Mouse (Mus musculus) spleen, adult 2 months (tissue): Measurements from ENCODE around the gene Slco3a1. TPM values are rescaled to one million over a fixed set of nuclear protein-coding genes. Genes with fewer than 3 reads are reported as not detected.

Experiments used
- DNase-seq, 2 experiments: peaks; one replicate each; pipeline versions ENCODE4 v3.0.0 to v3.0.0-alpha.2; 2012 to 2021; ENCODE audit warnings: low spot score in 2 of 2, low read depth in 1 of 2
- H3K27ac ChIP-seq: fragments of 200-500 bp; 2 replicates; pipeline ENCODE4 v1.5.1; 2012; ENCODE audit warnings: low read length, inconsistent platforms; ENCODE audit not compliant: insufficient read depth
- H3K27me3 ChIP-seq: fragments of 200-500 bp; 2 replicates; pipeline ENCODE4 v1.6.1; 2012; ENCODE audit warnings: mild to moderate bottlenecking, moderate library complexity, low read length, inconsistent platforms; ENCODE audit not compliant: control insufficient read depth, insufficient read depth
- H3K36me3 ChIP-seq: fragments of 200-500 bp; 2 replicates; pipeline ENCODE4 v1.6.1; 2012; ENCODE audit warnings: mild to moderate bottlenecking, low read length, inconsistent platforms; ENCODE audit not compliant: control insufficient read depth, insufficient read depth
- H3K4me1 ChIP-seq: fragments of 200-500 bp; 2 replicates; pipeline ENCODE4 v1.6.1; 2011; ENCODE audit warnings: inconsistent platforms; ENCODE audit not compliant: control insufficient read depth, insufficient read depth, insufficient read length
- H3K4me3 ChIP-seq: fragments of 200-500 bp; 2 replicates; pipeline ENCODE4 v1.5.1; 2011; ENCODE audit warnings: mild to moderate bottlenecking, inconsistent platforms; ENCODE audit not compliant: insufficient read depth, insufficient read length; ENCODE audit errors: extremely low read depth
- CTCF ChIP-seq: fragments of 200-500 bp; IDR thresholded peaks from 2 replicates; pipeline ENCODE4 v1.5.1; 2011; ENCODE audit warnings: mild to moderate bottlenecking, inconsistent platforms; ENCODE audit not compliant: insufficient read depth, insufficient read length, insufficient replicate concordance; ENCODE audit errors: extremely low read depth
- POLR2A ChIP-seq: fragments of 200-500 bp; IDR thresholded peaks from 2 replicates; pipeline ENCODE4 v1.6.1; 2011; ENCODE audit warnings: low read depth, low read length, inconsistent platforms
- WGBS: fragments of 180-500 bp; shearing (Covaris S2); methylation state at CpG from one replicate; pipeline ENCODE4 v1.1.7; 2018; 5-methylcytosine and 5-hydroxymethylcytosine counted together
- polyA plus RNA-seq: library from polyadenylated mRNA; depleted of rRNA; stranded (reverse); fragments of >200 nt; gene quantifications from 2 replicates; pipeline ENCODE4 v1.2.3, GENCODE M21; 2012

The Slco3a1 gene
- polyA plus RNA-seq, 1 experiment, result 23.1 TPM

DNA sequence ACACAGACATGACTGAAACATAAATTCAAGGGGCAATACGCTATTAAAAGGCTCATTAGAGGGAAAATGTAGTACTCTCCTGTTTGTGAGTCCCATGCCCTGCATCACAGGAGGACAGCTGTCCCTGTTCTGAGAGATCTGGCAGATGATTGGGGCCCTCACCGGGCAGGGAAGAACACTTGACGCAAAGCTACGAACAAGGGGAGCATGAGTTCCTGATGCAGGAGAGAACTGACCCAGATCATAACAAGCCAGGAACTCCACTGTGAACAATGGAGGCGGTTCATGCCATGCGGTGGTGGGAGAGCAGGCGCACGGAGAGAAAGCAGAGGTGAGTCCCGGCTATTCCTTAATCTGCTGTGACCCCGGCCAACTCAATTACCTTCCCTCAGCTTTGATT, 48.9 kb downstream of the Slco3a1 start:
- Histone ChIP-seq H3K27me3 (no peaks in the 10 kb centered on the region), H3K4me3 (no peak overlapping the region), H3K4me1 (no peaks in the 10 kb centered on the region), H3K36me3 (no peaks in the 10 kb centered on the region), H3K27ac (no peak overlapping the region)
- no peak for DNase-seq
- TF ChIP-seq POLR2A (no peak), CTCF (no peak)
- 91% methylated on average over 10 of the region's 10 CpGs for WGBS

DNA sequence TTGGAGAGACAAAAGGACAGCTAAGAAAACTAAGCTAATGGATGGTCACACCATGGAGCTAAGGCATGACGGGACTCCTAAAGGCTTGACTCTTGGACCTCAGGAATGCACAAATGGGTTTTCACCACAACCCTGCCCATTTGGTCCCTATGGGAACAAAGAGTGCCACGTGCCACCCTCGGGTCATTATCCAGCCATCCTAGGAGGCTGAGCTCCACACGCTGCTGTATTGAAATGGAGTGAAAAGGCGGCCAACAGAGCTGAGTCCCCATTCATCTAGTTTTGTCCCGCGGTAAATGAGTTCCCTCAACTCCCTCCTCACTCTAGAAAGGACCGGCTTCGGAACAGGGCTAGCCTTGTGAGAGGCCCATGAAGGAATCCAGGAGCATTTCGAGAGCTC, 53.4 kb downstream of the Slco3a1 start:
- H3K4me3 ChIP-seq, result no peak overlapping the region
- DNase-seq, result no peak
- H3K36me3 ChIP-seq, result no peaks in the 10 kb centered on the region
- no peak for TF ChIP-seq CTCF
- TF ChIP-seq POLR2A, result no peak
- 91% methylated on average over 10 of the region's 10 CpGs for WGBS
- no peaks in the 10 kb centered on the region for H3K27me3 ChIP-seq
- H3K4me1 ChIP-seq, result peaks cover 4% of the 10 kb centered on the region; the same call in 1 of the 2 replicates
- H3K27ac ChIP-seq, result no peak overlapping the region

DNA sequence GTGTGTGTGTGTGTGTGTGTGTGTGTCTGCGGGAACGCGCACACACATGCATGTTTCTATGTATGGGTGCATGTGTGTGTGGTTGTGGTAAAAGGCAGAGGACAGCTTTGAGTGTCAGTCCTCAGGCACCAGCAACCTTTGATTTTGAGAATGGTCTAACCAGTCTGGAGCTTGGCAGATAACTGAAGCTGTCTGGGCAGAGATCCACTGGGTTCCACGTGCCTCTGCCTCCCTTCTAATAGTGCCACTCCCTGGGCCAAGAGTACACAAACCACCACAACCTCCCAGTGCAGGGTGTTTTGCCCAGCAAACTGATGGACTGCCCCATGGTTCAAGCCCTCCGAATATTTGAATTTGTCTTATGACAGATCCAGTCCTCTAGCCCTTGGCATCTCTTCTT, 55.1 kb downstream of the Slco3a1 start:
- Histone ChIP-seq H3K4me1 (peaks cover 4% of the 10 kb centered on the region; the same call in 1 of the 2 replicates), H3K27ac (no peak overlapping the region), H3K36me3 (no peaks in the 10 kb centered on the region), H3K4me3 (no peak overlapping the region), H3K27me3 (no peaks in the 10 kb centered on the region)
- TF ChIP-seq POLR2A (no peak), CTCF (no peak)
- 91% methylated on average over 5 of the region's 5 CpGs for WGBS
- DNase-seq, result no peak

DNA sequence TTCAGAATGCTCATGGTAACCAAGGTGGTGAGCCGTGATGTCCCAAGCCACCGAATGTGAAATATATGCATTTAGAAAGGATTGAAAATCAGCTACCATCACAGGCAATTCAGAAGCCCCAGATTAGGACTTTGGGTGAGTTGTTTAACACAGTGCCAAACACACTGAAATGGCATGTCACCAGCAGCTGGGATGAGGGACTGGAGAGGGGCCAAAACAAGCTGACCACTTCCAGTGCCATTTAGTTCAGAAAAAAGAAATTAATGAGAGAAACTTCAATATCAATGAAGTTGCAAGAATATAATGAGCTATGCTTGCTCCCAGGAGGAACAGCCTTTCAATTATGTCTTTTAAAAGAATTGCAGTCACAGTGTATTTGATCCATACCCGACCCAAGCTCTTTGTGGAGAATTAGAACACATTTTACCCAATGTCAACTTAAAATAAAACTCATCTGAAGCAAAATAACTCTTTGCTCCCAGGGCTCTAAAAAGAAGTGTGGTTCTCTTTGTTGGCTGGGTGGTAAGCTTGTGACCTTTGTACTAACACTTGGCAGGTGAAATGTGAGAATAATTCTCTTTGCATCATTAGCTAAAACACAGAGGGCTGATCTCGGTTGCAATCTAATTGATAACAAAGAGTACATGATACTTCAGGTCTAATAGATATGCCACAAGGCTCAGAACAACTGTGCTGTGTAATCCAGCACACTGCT, 56.2 kb downstream of the Slco3a1 start:
- H3K4me1 ChIP-seq, result peaks cover 4% of the 10 kb centered on the region; the same call in 1 of the 2 replicates
- H3K27me3 ChIP-seq, result no peaks in the 10 kb centered on the region
- no peak for DNase-seq
- TF ChIP-seq CTCF (no peak), POLR2A (no peak)
- no peak overlapping the region for H3K4me3 ChIP-seq
- H3K27ac ChIP-seq, result no peak overlapping the region
- H3K36me3 ChIP-seq, result no peaks in the 10 kb centered on the region
- WGBS, result 90% methylated on average over 4 of the region's 4 CpGs

DNA sequence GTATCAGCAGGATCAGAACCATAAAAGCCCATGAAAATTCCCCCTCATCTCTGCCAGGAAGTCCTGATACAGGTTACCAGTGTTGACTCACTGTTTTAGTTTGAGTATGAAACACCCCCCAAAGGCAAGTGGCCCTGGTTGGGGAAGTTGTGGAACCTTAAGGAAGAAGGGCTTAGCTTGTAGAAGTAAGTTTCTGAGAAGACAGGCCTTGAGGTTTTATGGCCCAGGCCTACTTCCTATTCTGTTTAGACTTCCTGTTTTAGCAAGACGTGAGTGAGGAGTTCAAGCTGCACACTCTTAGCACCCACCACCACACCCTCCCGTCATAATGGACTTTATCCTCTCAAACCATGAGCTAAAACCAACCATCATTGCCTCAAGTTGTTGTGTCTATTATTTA, 57.4 kb downstream of the Slco3a1 start:
- Histone ChIP-seq H3K27ac (no peak overlapping the region), H3K4me1 (peaks cover 4% of the 10 kb centered on the region; the same call in 1 of the 2 replicates), H3K4me3 (no peak overlapping the region), H3K36me3 (no peaks in the 10 kb centered on the region), H3K27me3 (no peaks in the 10 kb centered on the region)
- WGBS, result 27% methylated on average over 2 of the region's 2 CpGs
- DNase-seq, result no peak
- TF ChIP-seq CTCF (no peak), POLR2A (no peak)

DNA sequence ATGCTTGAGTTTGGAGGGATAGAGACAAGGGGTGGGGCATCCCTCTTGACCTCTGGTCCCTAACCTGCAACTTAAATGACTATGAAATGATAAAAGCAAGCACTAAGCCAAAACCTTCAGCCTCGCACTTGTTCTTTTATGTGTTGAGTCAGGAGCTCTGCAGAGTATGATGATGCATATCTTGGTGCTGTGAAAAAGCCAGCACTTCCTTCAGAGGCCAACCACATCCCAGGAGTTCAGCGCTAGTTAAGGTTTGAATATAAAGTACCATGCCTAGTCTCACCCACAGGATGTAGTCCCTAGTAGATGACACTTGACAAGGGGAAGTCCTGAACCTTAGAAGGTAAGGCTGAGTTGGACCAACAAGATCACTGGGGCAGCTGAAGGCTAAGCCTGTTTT, 59.1 kb downstream of the Slco3a1 start:
- no peak for TF ChIP-seq CTCF
- no peak for TF ChIP-seq POLR2A
- Histone ChIP-seq H3K27me3 (no peaks in the 10 kb centered on the region), H3K27ac (no peak overlapping the region), H3K36me3 (no peaks in the 10 kb centered on the region), H3K4me1 (peaks cover 4% of the 10 kb centered on the region; the same call in 1 of the 2 replicates), H3K4me3 (no peak overlapping the region)
- peak in 1 of 2 experiments; percentile 3 for DNase-seq
- 39% methylated on average over 2 of the region's 2 CpGs for WGBS

DNA sequence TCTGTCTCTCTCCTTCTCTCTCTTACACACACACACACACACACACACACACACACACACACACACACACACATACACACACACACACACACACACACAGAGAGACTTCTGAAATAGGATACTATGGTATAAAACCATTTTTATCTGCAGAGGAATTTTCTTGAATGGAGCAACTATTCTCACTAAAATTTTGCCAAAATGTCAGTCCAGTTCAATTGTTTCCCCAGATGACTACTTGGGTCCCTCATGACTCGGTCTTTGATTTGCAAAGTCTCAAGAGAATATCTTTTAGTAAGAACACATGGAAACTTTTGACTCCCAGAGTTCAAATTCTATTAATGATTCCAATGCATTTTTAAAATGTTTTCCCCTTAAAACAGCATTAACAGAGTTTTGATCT, 60.8 kb downstream of the Slco3a1 start:
- no peaks in the 10 kb centered on the region for H3K36me3 ChIP-seq
- H3K4me3 ChIP-seq, result no peak overlapping the region
- no peaks in the 10 kb centered on the region for H3K27me3 ChIP-seq
- peaks cover 4% of the 10 kb centered on the region; the same call in 1 of the 2 replicates for H3K4me1 ChIP-seq
- WGBS, result 76% methylated on average over 1 of the region's 1 CpGs
- DNase-seq, result no peak
- TF ChIP-seq CTCF, result no peak
- TF ChIP-seq POLR2A, result no peak
- no peak overlapping the region for H3K27ac ChIP-seq
